Comparison of ENCODE assay signal across 20 mouse cellular contexts in genomic region chr7:134132323-134132722, GRCm38 (mm10).
DNase-seq lines count a peak whose midpoint lies in the region; ATAC-seq and TF ChIP-seq lines count a peak whose summit lies in the region.
"Had no signal": no experiment of that assay in that cellular context is flagged by ENCODE, and none has a peak within 500 bp of the region (broad histone marks: within the 10 kb centered on the region; RNA-seq: fewer than 3 reads in every experiment).

No protein-coding gene starts in this region.

- H3K9ac ChIP-seq in hindbrain, embryonic 12.5 days = no peak overlapping the region
- no peak overlapping the region for H3K9ac ChIP-seq in hindbrain, embryonic 16.5 days (ENCODE audit: low read depth, low read length)
- H3K9ac ChIP-seq in hindbrain, postnatal 0 days (replicated peaks; ENCODE audit: low read length) = no peak overlapping the region
- no peak overlapping the region for H3K9ac ChIP-seq in heart, embryonic 12.5 days
- H3K9ac ChIP-seq: heart, embryonic 13.5 days; limb, embryonic 15.5 days had no signal

- 32% methylated on average over 2 of the region's 2 CpGs for WGBS in hindbrain, embryonic 12.5 days
- WGBS in hindbrain, embryonic 16.5 days = 32% methylated on average over 2 of the region's 2 CpGs
- WGBS in hindbrain, postnatal 0 days = 53% methylated on average over 2 of the region's 2 CpGs
- WGBS in heart, embryonic 12.5 days = 80% methylated on average over 2 of the region's 2 CpGs

- H3K9me3 ChIP-seq in hindbrain, embryonic 12.5 days (replicated peaks) = no peaks in the 10 kb centered on the region
- H3K9me3 ChIP-seq in hindbrain, embryonic 16.5 days (ENCODE audit: control insufficient read depth, low read length) = no peaks in the 10 kb centered on the region
- no peaks in the 10 kb centered on the region for H3K9me3 ChIP-seq in hindbrain, postnatal 0 days (ENCODE audit: low read length)
- H3K9me3 ChIP-seq in heart, embryonic 12.5 days (replicated peaks) = no peaks in the 10 kb centered on the region
- H3K9me3 ChIP-seq: heart, embryonic 13.5 days; limb, embryonic 15.5 days had no signal

- peak overlapping the region; percentile 41; the same call in 1 of the 2 replicates for H3K27ac ChIP-seq in hindbrain, embryonic 12.5 days
- no peak overlapping the region for H3K27ac ChIP-seq in hindbrain, embryonic 16.5 days (ENCODE audit: low read depth, low read length)
- no peak overlapping the region for H3K27ac ChIP-seq in hindbrain, postnatal 0 days
- H3K27ac ChIP-seq in heart, embryonic 12.5 days (ENCODE audit: poor library complexity, severe bottlenecking) = no peak overlapping the region
- H3K27ac ChIP-seq: heart, embryonic 13.5 days; kidney, postnatal 0 days; layer of hippocampus, adult 2 months; limb, embryonic 15.5 days had no signal

- no peak overlapping the region for H3K4me3 ChIP-seq in hindbrain, embryonic 12.5 days
- H3K4me3 ChIP-seq in hindbrain, embryonic 16.5 days (ENCODE audit: low read length) = no peak overlapping the region
- H3K4me3 ChIP-seq in hindbrain, postnatal 0 days (ENCODE audit: low read length) = no peak overlapping the region
- H3K4me3 ChIP-seq in heart, embryonic 12.5 days = no peak overlapping the region
- H3K4me3 ChIP-seq: heart, embryonic 13.5 days; layer of hippocampus, adult 2 months; limb, embryonic 15.5 days had no signal

- H3K4me2 ChIP-seq in hindbrain, embryonic 12.5 days (replicated peaks) = no peak overlapping the region
- H3K4me2 ChIP-seq in hindbrain, embryonic 16.5 days (ENCODE audit: low read length) = no peak overlapping the region
- H3K4me2 ChIP-seq in hindbrain, postnatal 0 days (ENCODE audit: low read depth, low read length) = no peak overlapping the region
- H3K4me2 ChIP-seq in heart, embryonic 12.5 days = no peak overlapping the region
- H3K4me2 ChIP-seq: heart, embryonic 13.5 days; limb, embryonic 15.5 days had no signal

- H3K4me1 ChIP-seq in hindbrain, embryonic 12.5 days = peaks cover 10% of the 10 kb centered on the region
- no peaks in the 10 kb centered on the region; the same call in 1 of the 2 replicates for H3K4me1 ChIP-seq in hindbrain, embryonic 16.5 days (ENCODE audit: control insufficient read depth, insufficient read depth, low read depth, low read length)
- H3K4me1 ChIP-seq in hindbrain, postnatal 0 days (ENCODE audit: insufficient read depth, low read length) = 0 out of 2 replicates have a peak, but pooled peaks cover 4% of the 10 kb centered on the region
- H3K4me1 ChIP-seq in heart, embryonic 12.5 days (replicated peaks) = peaks cover 10% of the 10 kb centered on the region
- H3K4me1 ChIP-seq: limb, embryonic 15.5 days had no signal

- peak; percentile 64; the same call in 1 of the 2 replicates for ATAC-seq in hindbrain, embryonic 12.5 days (ENCODE audit: low FRiP score)
- no peak for ATAC-seq in hindbrain, embryonic 16.5 days
- no peak for ATAC-seq in hindbrain, postnatal 0 days
- no peak for ATAC-seq in heart, embryonic 12.5 days (ENCODE audit: insufficient number of reproducible peaks, low FRiP score)
- ATAC-seq: intestine, postnatal 0 days had no signal

- intact Hi-C loops in left cerebral cortex, postnatal 4 days (cut with DNase I) = no loop called here

- H3K27me3 ChIP-seq in hindbrain, embryonic 12.5 days = 0 out of 2 replicates have a peak, but pooled peaks cover 2% of the 10 kb centered on the region
- H3K27me3 ChIP-seq in hindbrain, embryonic 16.5 days (replicated peaks; ENCODE audit: control insufficient read depth, insufficient read depth, low read length) = no peaks in the 10 kb centered on the region
- H3K27me3 ChIP-seq in hindbrain, postnatal 0 days (ENCODE audit: insufficient read depth, low read length) = no peaks in the 10 kb centered on the region
- H3K27me3 ChIP-seq in heart, embryonic 12.5 days (replicated peaks) = no peaks in the 10 kb centered on the region
- H3K27me3 ChIP-seq: heart, embryonic 13.5 days; limb, embryonic 15.5 days had no signal

- no peak for TF ChIP-seq CTCF in hindbrain, postnatal 0 days (IDR thresholded peaks at IDR 0.05; ENCODE audit: low read depth)

- no peaks in the 10 kb centered on the region for H3K36me3 ChIP-seq in hindbrain, embryonic 12.5 days
- no peaks in the 10 kb centered on the region for H3K36me3 ChIP-seq in hindbrain, embryonic 16.5 days (ENCODE audit: control insufficient read depth, insufficient read depth, low read length)
- no peaks in the 10 kb centered on the region for H3K36me3 ChIP-seq in hindbrain, postnatal 0 days (ENCODE audit: insufficient read depth, low read length)
- no peaks in the 10 kb centered on the region for H3K36me3 ChIP-seq in heart, embryonic 12.5 days
- H3K36me3 ChIP-seq: G1E; heart, embryonic 13.5 days; limb, embryonic 15.5 days had no signal

- DNase-seq in MN1 (ENCODE audit: low spot score) = peak; percentile 24
- DNase-seq in embryo, embryonic 10.5 days (ENCODE audit: low spot score) = peak; percentile 53
- peak; percentile 31 for DNase-seq in hindbrain, postnatal 0 days (ENCODE audit: low spot score)
- DNase-seq in B cell, adult 2 months = no peak
- DNase-seq in left cerebral cortex, postnatal 4 days = no peak
- DNase-seq: adrenal gland, postnatal 25 days; cerebellum, postnatal 14 days; heart, postnatal 4 days; lung, adult 18-20 months; lung, postnatal 4 days; thymus, adult 18-20 months had no signal

Comparison
In these comparisons a context has a peak if more than half of its experiments do, and no peak if none do; other contexts are left out.
1. DNase-seq: peak in MN1 (single experiment), embryo, embryonic 10.5 days (single experiment) and hindbrain, postnatal 0 days (single experiment); none in B cell, adult 2 months (0 of 2) and left cerebral cortex, postnatal 4 days (single experiment).